Mouse (Mus musculus) R1 (cell line): ENCODE data around the gene Larp1b.
A peak's percentile ranks its signal among the peaks of the same experiment; 100 is the strongest.

ENCODE experiments used
- DNase-seq: peaks from one replicate; pipeline ENCODE4 v3.0.0-alpha.2; 2018; ENCODE audit warnings: low read depth, low spot score

Gene Larp1b

GRCm38 (mm10) chr3:41020687-41021086 lies 71.1 kb downstream of the Larp1b start:
- no peak for DNase-seq

DNA sequence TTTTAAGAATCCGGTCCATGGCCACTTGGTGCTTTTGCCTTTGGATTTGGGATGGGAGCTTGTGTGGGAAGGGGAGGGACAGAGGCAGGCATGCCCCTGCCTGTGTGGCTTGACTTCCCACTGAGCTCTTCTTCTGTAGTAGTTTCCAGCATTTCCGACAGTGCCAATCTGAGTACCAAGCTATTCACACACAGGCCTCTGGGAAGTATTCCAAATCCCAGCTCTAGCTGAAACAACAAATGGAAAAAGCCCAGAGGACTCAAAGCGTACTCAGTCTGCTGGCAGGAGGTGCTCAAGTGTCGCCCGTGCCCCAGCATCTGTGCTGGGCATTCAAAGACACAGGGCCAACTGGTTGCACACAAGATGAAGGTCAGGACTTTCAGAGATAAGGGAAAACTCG lies 72.4 kb downstream of the Larp1b start:
- DNase-seq: no peak

DNA sequence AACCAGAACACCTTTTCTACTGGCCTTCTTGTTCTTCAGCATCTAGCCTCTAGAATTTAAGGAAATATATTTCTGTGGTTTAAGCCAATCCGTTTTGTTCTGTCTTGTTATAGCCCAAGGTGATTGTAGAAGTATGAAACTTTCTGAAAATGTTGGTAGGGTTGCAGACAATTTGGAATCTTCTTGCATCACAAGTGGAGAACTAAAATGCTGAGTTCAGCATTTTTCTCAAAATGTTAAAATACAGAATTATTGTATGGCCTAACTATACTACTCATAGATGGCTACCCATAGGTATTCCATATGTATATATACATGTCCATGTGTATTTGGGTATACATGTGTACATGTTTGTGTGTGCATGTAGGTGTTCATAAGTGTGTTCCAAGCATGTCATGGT lies 81.1 kb downstream of the Larp1b start:
- no peak for DNase-seq

DNA sequence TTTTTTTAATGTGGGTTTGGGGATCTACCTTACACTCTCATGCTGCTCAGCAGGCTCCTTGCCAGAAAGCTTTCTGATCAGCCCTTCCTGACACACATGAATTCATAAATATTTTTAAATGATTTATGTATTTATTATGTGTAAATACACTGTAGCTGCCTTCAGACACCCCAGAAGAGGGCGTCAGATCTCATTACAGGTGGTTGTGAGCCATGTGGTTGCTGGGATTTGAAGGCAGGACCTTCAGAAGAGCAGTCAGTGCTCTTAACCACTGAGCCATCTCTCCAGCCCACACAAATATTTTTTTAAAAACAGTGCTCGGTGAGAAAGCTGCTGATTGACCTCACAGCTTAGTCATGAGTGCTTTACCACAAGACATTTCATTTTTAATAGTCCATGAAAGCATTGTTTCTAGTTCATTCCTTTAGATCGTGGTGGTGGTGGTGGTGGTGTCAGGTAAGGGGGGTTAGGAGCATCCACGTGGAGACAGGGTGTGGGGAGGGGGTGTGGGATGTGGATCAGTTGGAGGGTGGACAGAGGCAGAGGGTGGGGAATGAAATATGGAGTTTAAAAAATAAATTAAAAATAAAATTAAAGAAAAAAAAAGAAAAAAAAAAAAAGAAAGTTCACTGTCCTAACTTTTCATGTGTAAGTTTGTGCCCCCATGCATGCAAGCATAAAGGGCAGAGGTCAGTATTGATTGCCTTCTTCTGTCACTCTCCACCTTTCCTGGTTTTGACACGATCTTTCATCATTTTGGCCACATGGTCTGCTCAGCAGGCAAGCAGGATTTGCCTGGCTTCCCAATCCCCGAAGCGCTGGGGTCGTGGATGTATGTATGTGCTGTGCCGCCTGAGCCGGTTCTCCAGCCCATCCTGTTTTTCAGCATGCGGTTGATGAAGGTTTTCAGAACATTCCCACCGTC lies 81.9 kb downstream of the Larp1b start:
- DNase-seq: no peak

DNA sequence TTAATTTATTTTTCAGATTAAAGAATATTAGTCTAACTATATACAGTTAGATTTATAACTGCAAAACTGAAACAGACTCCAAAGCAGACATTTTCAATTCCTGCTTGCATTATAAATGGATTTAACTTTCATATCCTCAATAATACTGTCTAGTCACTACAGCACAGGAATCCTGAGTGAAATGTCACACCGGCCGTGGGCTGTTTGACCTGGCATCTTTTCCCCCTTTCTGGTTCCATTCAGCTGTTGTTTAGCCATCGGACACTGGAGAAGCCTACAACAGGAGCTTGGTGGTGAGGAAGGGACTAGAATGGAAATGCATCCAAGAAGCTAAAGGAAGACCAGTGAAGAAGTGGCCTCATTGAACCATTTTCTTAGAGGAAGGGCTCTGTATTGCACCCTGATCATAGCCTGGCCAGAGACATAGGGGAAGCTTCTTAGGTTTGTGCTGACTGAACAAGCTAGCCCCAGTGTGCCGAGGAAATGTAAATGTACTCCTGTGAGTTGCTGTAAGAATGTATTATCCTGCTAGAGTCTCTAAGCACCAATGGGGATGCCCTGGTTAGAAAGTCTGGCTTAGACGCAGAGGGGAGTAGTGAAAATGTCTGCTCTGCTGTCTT lies 88.8 kb downstream of the Larp1b start:
- peak; percentile 76 for DNase-seq

DNA sequence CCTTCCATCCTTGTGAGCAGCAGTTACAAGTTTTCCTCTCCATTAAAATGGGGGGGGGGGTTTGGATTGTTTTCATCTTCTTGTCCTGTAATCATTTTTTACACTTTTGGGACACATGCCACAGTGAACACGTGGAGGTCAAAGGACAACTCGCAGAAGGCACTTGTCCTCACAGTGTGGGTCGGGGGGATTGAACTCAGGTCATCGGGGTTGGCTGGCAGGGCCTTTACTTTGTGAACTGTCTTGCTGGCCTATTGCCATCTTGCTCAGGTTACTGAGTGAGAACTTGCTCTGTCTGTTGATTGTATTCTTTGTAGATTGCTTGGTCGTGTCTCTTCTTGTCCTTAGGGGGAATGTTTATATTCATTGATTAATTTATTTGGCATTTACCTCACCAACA lies 91.6 kb downstream of the Larp1b start:
- no peak for DNase-seq

DNA sequence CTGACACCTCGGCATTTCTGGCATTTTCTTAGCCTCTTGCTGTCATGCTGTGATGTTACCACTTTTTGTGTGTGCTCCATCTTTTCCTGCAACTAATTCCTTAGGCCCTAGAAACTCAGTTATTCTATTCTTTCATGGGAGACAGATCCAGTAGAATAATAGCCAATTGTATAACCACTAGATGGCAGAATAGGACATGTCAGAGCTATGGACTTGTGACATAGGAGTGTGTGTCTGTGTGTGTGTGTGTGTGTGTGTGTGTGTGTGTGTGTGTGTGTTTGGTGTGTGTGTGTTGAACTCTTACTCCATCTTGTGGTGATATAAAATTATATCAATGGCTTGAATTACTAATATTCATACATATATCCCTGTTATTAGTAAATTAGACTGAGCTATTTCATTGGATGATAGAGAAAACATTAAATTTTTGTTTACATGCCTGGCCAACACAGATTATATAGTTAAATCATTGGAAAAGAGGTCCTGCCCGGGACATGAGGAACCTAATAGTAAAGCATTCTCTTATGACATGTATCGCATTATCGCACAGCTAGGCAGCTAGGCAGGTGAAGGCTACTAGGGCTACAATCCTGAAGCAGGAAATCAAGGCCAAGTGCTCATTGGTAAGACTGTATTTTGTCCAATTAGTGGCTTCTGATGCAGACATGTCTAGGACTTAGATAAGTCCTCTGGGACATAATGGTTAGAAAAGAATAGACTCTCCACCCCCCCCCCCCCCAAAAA lies 92.7 kb downstream of the Larp1b start:
- DNase-seq: peak; percentile 47

GRCm38 (mm10) chr3:41043756-41044354 lies 94.2 kb downstream of the Larp1b start:
- DNase-seq: no peak

DNA sequence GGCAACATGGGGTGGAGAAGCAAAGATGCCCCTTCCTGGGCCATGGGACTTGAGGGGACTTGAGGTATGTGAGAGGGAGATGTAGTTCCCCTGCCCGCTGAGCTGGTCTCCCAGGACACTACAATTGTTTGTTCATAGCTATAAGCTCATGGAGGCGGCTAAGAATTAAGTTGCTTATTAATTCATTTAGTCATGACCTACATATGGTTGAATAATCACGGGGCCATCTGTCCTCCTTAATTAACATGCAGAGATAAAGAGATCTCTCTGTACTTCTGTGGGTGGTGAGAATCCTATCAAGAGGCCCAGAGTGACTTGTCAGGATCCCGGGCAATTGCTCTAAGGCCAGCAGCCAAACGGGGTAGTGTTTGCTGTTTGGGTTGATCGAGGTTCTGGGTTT lies 98.2 kb downstream of the Larp1b start:
- no peak for DNase-seq

DNA sequence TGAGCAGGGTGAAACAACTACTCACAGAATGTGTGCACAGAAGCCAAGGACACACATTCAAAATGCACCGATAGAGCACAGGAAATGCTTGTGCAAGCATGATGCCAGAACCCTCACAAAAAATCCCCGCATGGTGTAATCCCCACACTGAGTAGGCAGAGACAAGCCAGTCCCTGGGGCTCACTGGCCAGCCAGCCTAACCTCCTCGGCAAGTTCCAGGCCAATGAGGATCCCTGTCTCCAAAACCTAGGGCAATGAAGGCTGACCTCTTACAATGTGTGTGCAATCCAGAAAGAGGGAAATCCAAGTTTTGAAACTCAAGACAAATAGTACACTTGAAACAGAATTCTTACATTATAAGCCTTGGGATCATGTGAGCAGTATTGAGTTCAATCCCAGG lies 103.7 kb downstream of the Larp1b start:
- DNase-seq: no peak

DNA sequence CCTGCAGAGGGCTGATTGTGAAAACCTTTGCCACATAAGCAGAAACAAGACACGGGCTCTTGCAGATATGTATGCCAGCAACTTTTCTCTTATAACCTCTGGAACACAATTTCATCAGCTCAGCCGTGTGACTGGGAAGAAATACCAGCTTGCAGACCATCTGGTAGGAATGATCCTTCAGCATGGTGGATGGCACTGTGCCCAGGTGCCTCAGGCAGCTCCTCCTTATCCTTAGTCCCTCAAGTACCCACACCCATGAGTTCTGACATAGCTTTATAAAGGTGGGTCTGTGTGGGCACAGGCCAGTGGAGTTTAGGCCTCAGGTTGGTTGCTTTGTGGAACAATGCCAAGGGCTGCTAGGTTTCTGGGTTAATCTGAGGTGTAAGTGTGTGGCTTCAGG lies 108.8 kb downstream of the Larp1b start:
- DNase-seq: no peak

DNA sequence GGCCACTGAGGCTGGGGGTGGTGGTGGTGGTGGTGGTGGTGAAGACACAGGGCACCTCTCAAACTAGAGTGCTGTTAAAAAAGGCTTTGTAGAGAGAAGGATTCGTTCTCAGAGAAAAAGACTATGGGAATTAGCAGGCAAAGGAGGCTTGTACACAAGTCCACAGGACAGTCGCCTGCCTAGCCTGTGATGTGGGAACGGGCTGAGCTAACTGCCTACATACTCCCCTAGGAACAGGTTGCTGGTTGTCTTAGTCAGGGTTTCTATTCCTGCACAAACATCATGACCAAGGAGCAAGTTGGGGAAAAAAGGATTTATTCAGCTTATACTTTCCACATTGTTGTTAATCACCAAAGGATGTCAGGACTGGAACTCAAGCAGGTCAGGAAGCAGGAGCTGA lies 109.6 kb downstream of the Larp1b start:
- DNase-seq: no peak

GRCm38 (mm10) chr3:41061831-41062565 lies 112.4 kb downstream of the Larp1b start:
- DNase-seq: no peak

GRCm38 (mm10) chr3:41062758-41063157 lies 113.1 kb downstream of the Larp1b start:
- DNase-seq: no peak

DNA sequence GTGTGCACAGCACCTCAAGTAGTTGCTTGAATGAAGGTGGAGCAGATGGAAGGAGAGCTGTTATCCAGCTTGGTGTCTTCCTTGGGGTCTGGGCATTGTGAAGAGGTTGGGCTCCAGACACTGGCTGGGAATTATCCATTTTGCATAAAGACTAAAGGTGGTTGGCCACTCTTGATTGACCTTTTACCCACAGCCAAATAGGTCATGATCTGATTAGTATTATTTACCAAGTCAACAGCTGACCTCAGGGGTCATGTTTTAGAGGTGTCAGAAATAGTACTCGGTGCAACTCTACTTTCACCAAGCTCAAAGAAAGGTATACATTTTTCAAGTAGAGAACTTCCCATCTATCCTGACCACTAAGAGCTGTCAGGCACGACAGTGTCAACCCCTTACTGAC lies 115.7 kb downstream of the Larp1b start:
- DNase-seq: no peak

GRCm38 (mm10) chr3:41070519-41070918 lies 120.9 kb downstream of the Larp1b start:
- DNase-seq: no peak

GRCm38 (mm10) chr3:41075376-41075775 lies 125.7 kb downstream of the Larp1b start:
- DNase-seq: no peak

- no peak for DNase-seq
Measured at GRCm38 (mm10) chr3:41078673-41079072, 129.0 kb downstream of the Larp1b start.

DNA sequence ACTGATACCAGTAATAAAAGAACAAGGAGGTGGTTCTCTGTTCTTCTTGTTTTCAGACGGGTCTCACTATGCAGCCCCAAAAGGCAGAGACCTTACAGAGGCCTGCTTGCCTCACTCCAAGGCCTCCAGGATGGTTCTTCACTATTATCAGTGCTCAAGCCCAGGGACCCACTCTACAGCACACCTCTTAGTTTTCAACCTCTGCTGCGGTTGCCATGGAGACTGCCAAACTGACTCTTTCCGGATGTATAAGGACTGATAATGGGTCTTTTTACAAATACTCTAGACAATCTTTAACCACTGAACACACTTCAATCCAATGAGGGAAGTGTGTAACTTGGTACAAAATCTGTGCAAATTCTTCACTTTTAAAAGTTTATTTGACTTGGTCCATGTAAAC lies 131.1 kb downstream of the Larp1b start:
- peak; percentile 56 for DNase-seq

GRCm38 (mm10) chr3:41081474-41082301 lies 132.1 kb downstream of the Larp1b start:
- DNase-seq: peak; percentile 53
